Mouse (Mus musculus) adrenal gland, postnatal 25 days (tissue): ENCODE results near the gene Tmem219. TPM values are rescaled to one million over a fixed set of nuclear protein-coding genes. Genes with fewer than 3 reads are reported as not detected.

Source experiments
- DNase-seq: peaks from one replicate; pipeline ENCODE4 v3.0.0; 2021; ENCODE audit warnings: mixed read lengths
- long read RNA-seq: library from polyadenylated mRNA; stranded (forward); transcript quantifications from one replicate; pipeline ENCODE4 v2.0.0, GENCODE M21; 2021
- total RNA-seq: library from RNA; stranded (reverse); gene quantifications from 2 replicates; pipeline ENCODE4 v1.2.3, GENCODE M21; 2021

Tmem219 gene
- 21.7 and 34.5 TPM in 2 replicates for total RNA-seq
- long read RNA-seq, transcript Tmem219-203 (5 exons, 1,087 nt), result major isoform, 5 of 19 reads
- long read RNA-seq, partial matches to known transcripts, result 0 of 19 reads
- long read RNA-seq, other reads (novel, unspliced or antisense), result 6 of 19 reads

DNA sequence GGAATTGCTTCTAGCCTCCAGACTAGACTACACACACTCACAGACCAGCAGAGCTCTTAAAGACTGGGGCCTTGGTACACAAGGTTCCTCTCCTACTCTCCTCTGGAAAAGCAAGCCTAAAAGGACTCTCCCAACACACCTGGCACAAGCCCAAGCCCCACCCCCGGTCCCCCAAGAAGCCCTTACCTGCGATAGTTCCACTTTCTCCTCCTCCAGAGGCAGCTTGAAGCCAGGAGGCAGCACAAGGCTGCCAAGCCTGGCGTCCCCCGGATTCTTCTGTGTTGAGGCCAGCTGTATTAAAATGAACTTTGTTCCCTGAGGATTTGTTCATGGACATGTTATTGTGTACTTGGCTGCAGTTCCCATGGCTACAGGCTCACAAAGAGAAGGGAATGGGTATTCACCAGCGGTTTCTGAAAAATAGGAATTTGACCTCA lies at the start of gene Tmem219:
TSS of gene Tmem219 (minus strand) at position 294 of the 437 bp plus-strand sequence.
- peak; percentile 14 for DNase-seq

DNA sequence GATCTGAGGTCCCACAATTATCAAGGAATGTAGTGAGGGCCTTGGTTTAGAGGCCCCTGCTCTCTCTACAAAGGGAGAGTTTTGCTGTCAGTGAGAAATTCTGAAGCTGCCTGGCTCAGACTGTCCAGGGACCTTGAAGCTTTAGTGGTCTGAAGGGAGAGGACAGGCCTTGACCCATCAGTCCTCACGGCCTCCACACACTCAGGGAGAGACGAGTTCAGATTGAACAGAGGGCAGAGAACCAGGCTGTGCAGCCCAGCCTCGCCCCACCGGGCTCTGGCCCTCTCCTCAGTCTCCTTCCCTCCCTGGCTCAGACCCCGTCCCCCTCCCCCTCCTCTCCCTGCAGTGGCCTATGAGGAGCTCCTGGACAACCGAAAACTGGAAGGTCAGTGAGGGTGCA lies 44.6 kb upstream of the Tmem219 start:
- peak; percentile 31 for DNase-seq

DNA sequence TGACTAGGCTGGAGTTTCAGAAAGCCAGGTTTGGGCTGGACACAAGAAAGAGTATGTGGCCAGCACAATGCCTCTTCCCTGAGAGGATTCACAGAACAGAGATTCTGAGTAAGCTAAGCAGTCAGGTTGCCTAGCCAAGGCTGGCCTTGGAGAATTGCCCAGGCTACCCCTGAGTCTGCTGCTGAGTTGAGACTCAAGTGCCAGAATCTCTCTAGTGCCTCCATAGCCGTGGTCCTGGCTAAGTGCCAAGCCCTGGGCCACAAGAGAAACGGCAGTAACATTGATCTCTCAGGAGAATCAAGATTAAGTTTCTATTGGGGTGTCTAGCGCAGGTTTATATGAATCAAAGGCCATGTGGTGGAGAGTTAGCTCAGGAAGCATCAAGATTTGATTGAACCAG lies 42.9 kb upstream of the Tmem219 start:
- DNase-seq, result peak; percentile 25

DNA sequence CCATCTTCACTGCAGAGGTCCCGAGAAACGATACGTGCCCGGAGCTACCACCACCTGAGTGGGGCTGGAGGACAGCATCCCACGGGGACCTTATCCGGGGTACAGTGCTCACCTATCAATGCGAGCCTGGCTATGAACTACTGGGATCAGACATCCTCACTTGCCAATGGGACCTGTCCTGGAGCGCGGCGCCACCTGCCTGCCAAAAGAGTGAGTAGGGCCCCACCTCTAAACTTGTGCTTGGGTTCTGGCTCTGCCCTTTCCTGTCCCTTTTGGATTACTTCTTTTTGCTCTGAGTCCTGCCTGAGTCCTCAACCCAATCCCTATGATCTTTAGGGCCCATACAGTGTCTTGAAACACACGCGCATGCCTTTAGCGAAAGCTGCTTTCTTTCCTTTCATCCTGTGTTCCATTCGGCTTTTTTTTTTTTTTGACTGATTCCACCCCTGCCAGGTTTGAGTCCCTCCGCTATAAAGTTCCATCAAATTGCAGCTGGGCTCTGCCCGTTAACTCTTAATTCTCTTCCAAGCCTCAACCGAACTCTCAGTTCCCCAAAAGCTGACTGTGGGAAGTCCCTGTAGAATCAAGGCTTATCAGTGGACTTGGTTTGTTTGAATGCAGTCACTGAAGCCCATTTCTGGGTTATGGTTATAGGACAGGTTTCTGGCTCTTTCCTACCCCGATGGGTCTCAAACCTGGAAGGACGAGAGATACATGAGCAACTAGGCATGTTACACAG lies 41.0 kb upstream of the Tmem219 start:
- DNase-seq, result peak; percentile 56

DNA sequence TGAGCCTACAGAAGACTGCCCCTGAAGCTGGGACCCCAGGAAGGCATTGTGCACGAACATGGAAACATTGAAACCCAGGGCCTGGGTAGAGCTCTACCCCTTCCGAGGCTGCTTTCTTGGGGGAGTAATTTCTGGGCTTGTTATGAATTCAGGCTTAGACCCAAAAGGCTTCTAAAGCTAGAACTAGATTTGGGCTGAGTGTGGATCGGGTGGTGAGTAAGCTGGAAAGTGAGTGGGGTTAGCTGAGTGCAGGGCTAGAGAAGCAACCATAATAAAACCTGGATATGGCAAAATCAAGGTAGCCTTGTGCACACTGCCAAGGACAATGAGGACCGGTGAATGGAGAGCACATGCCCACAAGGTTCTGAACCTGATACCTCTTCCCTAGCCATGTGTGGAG lies 39.2 kb upstream of the Tmem219 start:
- no peak for DNase-seq

DNA sequence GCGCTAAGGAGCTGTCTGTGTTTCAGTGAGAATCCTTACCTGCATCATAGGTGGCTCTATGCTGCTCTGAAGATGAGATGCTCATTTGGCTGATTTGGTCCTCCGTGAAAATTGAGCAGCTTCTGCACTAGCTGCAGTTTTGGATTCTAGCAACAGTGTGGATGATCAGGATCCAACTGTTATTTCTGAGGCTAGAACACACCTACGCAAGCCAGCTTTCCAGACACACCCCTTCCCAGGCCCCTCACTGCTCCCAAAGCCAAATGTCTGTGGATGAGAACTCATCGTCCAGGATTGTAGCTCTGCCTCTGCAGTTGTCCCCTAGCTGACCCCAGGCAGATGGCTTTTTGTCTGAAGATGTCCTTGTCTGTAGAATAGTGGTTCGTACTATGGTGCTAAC lies 38.4 kb upstream of the Tmem219 start:
- DNase-seq, result no peak

DNA sequence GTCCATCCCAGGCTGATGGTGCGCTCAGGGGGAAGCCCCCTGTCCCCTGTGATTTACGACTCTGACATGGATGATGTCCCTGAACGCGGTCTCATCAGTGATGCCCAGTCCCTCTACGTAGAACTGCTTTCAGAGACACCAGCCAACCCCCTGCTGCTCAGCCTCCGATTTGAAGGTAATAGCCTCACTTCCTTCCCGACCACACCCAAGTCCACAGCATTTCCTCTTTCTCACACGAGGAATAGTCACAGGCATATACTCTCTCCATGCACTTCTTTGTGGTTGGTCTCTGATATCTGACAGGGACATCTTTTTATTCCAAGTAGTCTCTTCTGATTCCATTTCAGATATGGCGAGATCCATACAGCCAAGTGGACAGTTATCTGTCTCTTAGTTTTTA lies 37.1 kb upstream of the Tmem219 start:
- no peak for DNase-seq

DNA sequence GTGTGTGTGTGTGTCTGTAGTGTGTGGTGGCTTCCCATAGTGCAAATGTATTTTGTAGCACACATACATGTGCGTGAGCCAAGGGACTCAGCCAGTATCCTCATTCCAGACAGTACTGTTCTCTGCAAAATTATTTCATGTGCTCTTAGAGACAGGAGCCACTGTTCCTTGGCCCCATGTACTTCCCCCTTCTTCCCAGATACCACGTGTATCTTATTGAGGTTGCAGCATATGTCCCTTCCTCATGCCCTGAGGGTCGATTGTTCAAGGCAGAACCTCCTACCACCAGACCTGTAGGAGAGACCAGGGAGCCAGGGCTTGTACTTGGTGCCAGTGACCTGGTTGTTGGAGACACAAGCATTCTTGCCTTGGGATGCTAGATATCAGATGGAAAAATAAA lies 32.4 kb upstream of the Tmem219 start:
- no peak for DNase-seq

DNA sequence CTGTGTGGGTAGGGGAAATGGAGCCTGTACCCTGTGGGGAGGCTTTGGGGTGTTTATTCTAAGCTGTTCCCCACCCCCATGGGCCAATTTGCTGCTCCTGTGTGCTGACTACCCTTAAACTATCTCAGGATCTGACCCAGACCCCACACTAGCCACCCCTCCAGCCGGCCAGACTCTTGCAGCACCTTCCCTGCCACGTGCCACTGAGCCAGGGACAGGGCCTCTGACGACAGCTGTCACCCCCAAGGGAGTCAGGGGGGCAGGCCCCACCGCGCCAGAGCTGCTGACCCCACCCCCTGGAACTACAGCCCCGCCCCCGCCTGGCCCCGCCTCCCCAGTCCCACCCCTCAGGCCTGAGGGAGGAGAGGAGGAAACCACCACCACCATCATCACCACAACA lies 29.9 kb upstream of the Tmem219 start:
- DNase-seq, result no peak

DNA sequence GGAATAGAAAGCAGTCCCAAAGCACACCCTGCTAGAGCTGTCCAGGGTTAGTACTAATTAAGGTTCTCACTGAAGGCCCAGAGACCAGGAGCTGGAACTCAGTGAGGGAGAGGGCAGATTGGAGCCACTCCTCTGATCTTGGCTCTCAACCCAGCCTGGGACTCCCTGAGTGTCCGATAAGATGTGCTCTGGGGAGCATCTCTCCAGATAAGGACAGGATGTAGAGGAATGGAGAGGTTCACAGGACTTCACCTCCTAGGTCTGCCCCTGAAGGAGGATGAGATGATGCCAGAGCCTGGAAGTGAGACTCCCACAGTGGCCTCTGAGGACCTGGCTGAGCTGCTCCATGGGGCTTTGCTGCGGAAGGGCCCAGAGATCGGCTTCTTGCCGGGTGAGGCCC lies 29.0 kb upstream of the Tmem219 start:
- DNase-seq, result no peak

DNA sequence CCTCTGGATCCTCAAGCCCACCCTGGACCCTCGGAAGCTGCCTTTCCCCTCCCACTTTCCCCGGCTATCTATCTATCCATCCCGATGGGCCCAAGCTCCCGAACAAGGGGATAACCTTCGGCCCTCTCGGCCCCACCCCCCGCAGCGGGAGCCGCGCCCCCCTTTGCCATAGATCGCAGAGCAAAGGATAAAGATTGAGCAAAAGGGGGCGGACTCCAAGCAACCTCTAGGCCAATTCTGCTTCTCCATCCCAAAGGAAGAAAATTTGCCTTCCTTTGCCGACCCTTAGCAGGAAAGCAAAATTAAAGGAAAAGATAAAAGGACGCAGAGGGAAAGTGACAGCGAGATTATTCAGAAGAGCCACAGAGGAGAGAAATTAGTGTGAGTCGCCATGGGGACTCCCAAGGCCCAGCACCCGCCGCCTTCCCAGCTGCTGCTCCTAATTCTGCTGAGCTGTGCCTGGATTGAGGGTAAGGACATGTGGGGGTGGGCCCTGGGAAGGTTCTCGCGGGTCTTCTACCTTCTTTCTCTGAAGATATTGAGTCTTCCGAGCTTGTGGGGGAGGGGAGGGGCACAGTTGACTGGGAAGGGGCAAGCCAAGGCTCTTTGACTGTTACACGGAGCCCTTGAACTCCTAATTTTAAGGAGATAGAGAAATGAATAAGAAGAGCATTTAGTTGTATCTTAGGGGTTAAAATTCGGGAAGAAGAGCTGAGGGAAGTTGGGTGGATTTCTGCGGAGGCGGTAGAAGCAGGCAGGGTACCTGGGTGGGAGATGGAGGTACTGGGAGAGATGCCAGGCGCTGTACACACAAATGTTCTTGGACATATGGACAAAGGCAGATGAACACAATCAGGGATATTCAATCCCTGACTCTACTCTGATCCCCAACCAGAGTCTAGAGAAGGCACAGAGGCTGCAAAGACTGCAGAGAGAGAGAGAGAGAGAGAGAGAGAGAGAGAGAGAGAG lies 28.2 kb upstream of the Tmem219 start:
- no peak for DNase-seq

DNA sequence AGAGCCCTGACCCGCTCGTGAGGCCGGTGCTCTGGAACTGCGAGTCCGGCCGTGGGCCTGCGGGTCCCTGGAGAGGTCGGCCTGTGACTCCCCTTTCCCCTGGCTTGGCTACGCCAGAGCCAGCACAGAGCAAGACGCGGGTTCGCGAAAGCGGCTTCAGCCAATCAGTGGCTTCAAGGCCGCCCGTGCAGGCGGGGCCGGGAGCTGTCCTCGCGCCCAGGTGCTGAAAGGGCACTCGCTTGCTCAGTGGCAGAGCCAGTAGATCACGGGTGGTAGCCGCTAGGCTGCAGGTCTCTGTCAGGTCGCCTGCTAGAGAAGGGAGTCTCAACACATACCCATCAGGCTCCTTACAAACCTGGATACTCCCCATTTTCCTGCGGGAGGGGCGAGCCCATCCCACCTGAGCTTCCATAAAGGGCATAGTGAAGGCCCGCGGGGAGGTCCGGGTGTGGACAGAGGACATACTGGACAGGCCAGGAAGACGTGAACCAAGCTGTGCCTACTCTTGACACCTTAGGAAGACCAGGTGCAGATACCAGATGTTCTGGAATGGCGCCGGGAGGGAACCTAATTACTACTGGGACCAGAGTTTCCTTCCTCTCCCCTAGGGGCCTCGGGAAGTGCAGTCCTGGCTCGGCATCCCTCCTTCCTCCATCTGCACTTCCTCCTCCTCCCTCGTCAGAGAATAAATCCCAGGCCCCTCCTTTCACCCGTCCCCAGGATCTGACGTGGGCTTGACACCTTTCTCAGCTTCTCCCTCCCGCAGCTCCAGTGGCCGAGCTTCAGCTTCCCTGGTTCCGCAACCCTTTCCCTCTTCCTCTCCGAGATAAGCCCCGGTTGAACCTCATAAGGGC lies 27.3 kb upstream of the Tmem219 start, which contains the start of gene Sez6l2:
TSS of gene Sez6l2 (plus strand) at position 771 of the 854 bp plus-strand sequence.
- DNase-seq, result peak; percentile 95

DNA sequence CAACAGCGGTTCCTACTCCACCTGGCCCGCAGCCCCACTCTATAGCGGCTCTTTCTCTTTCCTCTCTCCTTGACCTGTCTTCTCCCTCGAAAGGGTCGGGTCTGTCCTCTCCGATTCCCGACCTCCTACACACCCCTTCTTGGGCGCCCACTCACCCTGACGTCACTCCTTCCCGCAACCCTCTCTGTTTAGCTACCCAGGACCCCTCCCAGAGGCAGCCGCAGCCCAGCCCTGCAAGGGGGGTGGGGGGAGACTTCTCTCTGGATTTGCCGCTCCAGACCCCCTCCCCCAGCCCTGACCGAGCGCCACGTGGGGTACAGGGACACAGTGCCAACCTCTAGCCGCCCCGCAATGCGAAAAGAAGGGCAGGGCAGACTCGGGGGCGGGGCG lies 26.7 kb upstream of the Tmem219 start, which contains the start of gene Asphd1:
TSS of gene Asphd1 (minus strand) at position 180 of the 390 bp plus-strand sequence.
- no peak for DNase-seq

DNA sequence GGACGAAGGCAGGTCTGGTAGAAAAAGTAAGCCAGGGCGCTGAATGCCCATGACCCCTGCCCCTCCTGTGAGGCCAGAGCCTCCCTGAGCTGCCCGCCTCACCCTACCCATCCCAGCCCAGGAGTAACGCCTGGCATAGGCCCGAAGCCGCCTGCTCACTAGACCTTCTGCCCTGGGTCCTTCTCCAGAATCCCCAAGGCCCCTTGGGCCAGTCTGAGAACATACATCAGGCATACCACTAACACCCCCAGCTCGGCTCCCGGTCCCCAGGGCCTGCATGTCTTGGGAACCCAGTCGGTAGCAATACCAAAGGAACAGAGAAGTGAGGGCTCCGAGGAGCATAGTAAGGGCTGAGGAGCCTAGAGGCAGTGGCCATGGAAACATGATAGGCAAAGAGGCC lies 25.9 kb upstream of the Tmem219 start:
- DNase-seq, result no peak

DNA sequence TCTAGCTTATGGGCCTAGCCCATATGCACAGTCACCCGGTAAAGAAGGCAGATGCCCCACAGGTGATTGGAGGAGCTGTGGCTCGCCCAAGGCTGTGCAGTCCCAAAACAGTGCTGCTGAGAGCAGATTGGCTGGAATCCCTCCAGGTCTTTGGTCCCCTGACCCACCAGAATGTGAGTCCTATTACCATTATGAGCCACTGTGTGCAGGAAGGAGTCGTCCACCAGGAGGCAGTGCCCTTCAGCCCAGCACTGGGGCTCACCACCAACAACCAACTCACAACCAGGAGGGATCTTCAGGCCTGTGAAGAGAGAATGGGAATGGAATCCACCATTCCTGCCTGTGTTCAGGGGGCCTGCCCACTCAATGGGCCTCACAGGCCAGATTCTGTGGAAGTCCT lies 23.8 kb upstream of the Tmem219 start:
- peak; percentile 33 for DNase-seq

DNA sequence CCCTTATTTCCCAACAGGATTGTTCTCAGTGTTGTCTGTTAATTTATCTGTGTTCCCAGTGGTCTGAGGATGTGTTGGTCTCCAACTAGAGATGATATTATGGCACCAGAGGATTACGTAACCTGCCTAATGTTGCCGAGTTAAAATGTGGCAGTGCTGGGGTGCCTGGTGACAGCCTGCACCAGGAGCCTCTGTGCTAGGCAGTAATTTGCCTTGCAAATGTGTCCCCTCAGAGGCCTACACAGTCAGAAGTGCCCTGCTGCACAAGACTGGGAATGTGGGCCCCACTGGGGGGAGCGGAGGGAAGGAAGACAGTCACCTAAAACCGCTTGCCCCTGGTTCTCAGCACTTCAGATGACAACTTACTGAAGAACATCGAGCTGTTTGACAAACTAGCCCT lies 19.1 kb upstream of the Tmem219 start:
- DNase-seq, result no peak

DNA sequence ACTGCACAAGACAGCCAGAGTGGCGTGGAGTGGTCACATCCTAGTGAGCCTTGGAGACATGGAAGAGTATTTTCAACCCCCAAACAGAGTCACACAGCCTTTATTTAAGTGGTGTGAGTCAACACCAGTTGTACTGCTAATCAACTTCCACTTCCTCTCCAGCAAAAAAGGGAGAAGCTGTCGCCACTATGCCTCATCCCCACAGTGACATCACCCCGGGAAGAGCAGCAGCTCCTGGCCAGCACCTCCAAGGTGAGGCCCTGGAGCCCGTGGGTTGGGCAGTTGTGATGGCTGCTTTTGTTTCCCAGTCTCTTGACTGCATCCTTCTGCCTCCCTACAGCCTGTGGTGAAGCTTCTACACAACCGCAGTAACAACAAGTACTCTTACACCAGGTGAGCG lies 18.5 kb upstream of the Tmem219 start:
- DNase-seq, result no peak

DNA sequence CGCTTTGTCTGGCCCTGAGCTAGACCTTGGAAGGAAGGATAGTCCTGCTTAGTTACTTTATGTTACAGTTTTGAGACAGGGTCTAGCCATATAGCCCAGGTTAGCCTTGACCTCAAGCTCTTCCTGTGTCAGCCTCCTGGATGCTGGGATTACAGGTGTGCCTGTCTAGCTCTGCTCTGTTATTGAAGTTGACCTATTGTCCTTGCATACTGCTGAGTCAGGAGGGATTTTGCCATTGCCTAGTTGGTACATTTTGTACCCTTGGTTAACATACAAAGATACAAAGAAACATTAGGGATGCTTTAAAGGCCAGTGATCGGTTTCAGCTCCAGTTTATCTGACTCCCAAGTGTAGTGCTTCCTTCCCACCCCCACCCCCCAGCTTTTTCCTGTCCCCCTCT lies 9.9 kb upstream of the Tmem219 start:
- no peak for DNase-seq

DNA sequence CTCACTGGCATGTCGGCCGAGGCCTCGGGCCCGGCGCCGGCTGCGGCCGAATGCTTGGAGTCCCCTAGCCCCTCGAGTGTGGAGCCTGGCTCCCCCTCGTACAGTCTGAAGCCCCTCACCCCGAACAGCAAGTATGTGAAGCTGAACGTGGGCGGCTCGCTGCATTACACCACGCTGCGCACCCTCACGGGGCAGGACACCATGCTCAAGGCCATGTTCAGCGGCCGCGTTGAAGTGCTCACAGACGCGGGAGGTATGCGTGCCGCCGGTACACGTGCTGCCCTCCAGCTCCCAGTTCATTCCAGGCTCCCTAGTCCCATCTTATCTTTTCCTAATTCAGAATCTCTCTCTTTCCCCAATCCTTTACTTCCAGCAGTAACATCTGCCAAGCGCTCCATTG lies 6.3 kb upstream of the Tmem219 start:
- peak; percentile 53 for DNase-seq

DNA sequence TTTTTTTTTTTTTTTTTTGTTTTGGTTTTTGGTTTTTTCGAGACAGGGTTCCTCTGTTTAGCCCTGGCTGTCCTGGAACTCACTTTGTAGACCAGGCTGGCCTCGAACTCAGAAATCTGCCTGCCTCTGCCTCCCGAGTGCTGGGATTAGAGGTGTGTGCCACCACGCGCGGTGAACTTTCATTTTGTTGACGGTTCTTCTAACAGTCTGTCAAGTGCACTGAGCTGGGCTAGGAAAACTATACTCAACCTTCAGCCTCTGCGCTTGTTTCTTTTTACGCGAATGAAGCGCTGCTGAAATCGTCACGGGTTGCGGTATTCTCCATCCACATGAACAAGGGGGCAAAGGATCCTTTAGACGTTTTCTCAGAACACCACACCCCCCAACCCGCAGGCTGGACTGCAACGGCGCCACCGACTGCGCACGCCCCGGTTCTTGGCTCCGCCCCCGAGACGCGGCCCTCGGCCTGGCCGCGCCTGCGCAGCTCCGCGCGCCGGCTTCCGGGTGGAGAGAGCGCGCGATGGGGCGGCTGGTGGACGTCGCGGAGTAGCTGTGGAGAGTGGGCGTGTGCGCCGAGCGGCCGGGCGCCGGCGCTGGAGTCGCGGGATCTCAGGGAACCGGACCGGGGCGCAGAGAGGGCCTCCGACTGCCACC lies 5.8 kb upstream of the Tmem219 start, which contains the start of gene Kctd13:
TSS of gene Kctd13 (plus strand) at position 496 of the 654 bp plus-strand sequence.
- peak; percentile 95 for DNase-seq

DNA sequence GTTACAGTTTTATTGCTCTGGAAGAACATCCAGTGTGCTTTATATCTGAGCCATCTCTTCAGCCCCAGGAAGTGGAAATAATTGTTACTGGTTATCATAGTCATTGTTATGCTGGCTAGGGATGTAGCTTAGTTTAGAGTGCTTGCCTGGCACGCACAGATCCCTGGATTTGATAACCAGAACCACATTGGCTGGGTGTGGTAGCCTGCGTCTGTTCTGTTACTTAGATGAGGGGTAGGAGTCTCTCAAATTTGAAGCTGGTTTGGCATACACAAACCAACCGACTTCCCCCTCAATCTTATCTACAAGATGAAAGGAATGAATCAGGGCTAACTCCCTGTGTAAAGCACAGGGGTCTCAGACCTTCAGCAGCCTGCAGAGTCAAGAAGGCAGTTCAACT lies 3.6 kb upstream of the Tmem219 start:
- DNase-seq, result no peak
